Mouse (Mus musculus) ES-Bruce4 (cell line): ENCODE results near the gene Olfr669. TPM values are rescaled to one million over a fixed set of nuclear protein-coding genes. Genes with fewer than 3 reads are reported as not detected.

ENCODE experiments used
- H3K27ac ChIP-seq: 2 replicates; pipeline ENCODE4 v1.5.1; 2012; ENCODE audit warnings: low read length, inconsistent platforms; ENCODE audit not compliant: insufficient read depth
- H3K27me3 ChIP-seq: 2 replicates; pipeline ENCODE4 v1.6.1; 2012; ENCODE audit warnings: mild to moderate bottlenecking, low read length, inconsistent platforms; ENCODE audit not compliant: control insufficient read depth, poor library complexity, insufficient read depth, severe bottlenecking
- H3K36me3 ChIP-seq: 2 replicates; pipeline ENCODE4 v1.6.1; 2012; ENCODE audit warnings: inconsistent platforms, mild to moderate bottlenecking, low read length, moderate library complexity; ENCODE audit not compliant: control insufficient read depth, poor library complexity, insufficient read depth, severe bottlenecking
- H3K4me1 ChIP-seq: one replicate; pipeline ENCODE4 v1.8.1; 2011; ENCODE audit warnings: low read length; ENCODE audit not compliant: control insufficient read depth, insufficient read depth
- H3K4me3 ChIP-seq: 2 replicates; pipeline ENCODE4 v1.5.1; 2011; ENCODE audit warnings: low read depth, mild to moderate bottlenecking, low read length
- H3K9ac ChIP-seq: 2 replicates; pipeline ENCODE4 v1.6.1; 2012; ENCODE audit warnings: low read depth, mild to moderate bottlenecking, inconsistent platforms; ENCODE audit not compliant: poor library complexity, severe bottlenecking
- H3K9me3 ChIP-seq: replicated peaks from 2 replicates; pipeline ENCODE4 v1.6.1; 2012; ENCODE audit warnings: mild to moderate bottlenecking, low read length, inconsistent platforms; ENCODE audit not compliant: control insufficient read depth, poor library complexity, insufficient read depth, severe bottlenecking
- CTCF ChIP-seq: IDR thresholded peaks from one replicate; pipeline ENCODE4 v1.8.1; 2011; ENCODE audit warnings: low read depth, low read length
- EP300 ChIP-seq: IDR thresholded peaks from 2 replicates; pipeline ENCODE4 v1.6.1; 2011; ENCODE audit warnings: low read depth, low read length; ENCODE audit not compliant: insufficient read depth
- POLR2A ChIP-seq: IDR thresholded peaks from one replicate; pipeline ENCODE4 v1.8.1; 2011; ENCODE audit warnings: low read length; ENCODE audit not compliant: insufficient read depth
- polyA plus RNA-seq: library from polyadenylated mRNA; stranded (reverse); fragments of >200 nt; gene quantifications from 2 replicates; pipeline ENCODE4 v1.2.4, GENCODE M21; 2011; ENCODE audit warnings: low read depth; ENCODE audit not compliant: missing spikeins, insufficient read depth, insufficient read length

The Olfr669 gene
- polyA plus RNA-seq, 1 experiment, result not detected

- H3K36me3 ChIP-seq, result no peaks in the 10 kb centered on the region
- H3K9ac ChIP-seq, result no peak within 1 kb of the TSS
- no peak within 1 kb of the TSS for H3K27ac ChIP-seq
- no peaks in the 10 kb centered on the region for H3K9me3 ChIP-seq
- TF ChIP-seq CTCF (no peak), EP300 (no peak), POLR2A (no peak)
- no peak within 1 kb of the TSS for H3K4me3 ChIP-seq
- H3K27me3 ChIP-seq, result no peaks in the 10 kb centered on the region
- no peaks in the 10 kb centered on the region for H3K4me1 ChIP-seq
Measured at GRCm38 (mm10) chr7:104979026-104979425, 45.0 kb downstream of the Olfr669 start, which contains the start of gene Olfr671. Olfr671 (minus strand) TSS chr7:104979126.

Other genes with a start within 250 kb of the Olfr669 start
- not detected in 2 replicates for gene Olfr661, start 247.7 kb upstream of the Olfr669 start, polyA plus RNA-seq
- gene Usp17le, start 156.8 kb upstream of the Olfr669 start, polyA plus RNA-seq, result not detected in 2 replicates
- gene Usp17lb, start 91.6 kb upstream of the Olfr669 start, polyA plus RNA-seq, result not detected in 2 replicates
- gene Usp17la, start 77.2 kb upstream of the Olfr669 start, polyA plus RNA-seq, result 0.29 TPM in 1 of 2 replicates, not detected in the other
- gene Olfr665, start 56.2 kb upstream of the Olfr669 start, polyA plus RNA-seq, result not detected in 2 replicates
- gene Olfr666, start 38.3 kb upstream of the Olfr669 start, polyA plus RNA-seq, result not detected in 2 replicates
- not detected in 2 replicates for gene Olfr667, start 12.8 kb upstream of the Olfr669 start, polyA plus RNA-seq
- gene Olfr668, start 6.2 kb upstream of the Olfr669 start, polyA plus RNA-seq, result not detected in 2 replicates
- gene Olfr670, start 28.4 kb downstream of the Olfr669 start, polyA plus RNA-seq, result not detected in 2 replicates
- gene Olfr671, start 44.9 kb downstream of the Olfr669 start, polyA plus RNA-seq, result not detected in 2 replicates
- gene Olfr672, start 67.8 kb downstream of the Olfr669 start, polyA plus RNA-seq, result not detected in 2 replicates
- not detected in 2 replicates for gene Olfr675, start 94.2 kb downstream of the Olfr669 start, polyA plus RNA-seq
- gene Olfr676, start 98.5 kb downstream of the Olfr669 start, polyA plus RNA-seq, result not detected in 2 replicates
- not detected in 2 replicates for gene Olfr677, start 117.1 kb downstream of the Olfr669 start, polyA plus RNA-seq
- not detected in 2 replicates for gene Olfr678, start 130.2 kb downstream of the Olfr669 start, polyA plus RNA-seq
- not detected in 2 replicates for gene Olfr679, start 147.0 kb downstream of the Olfr669 start, polyA plus RNA-seq
- gene Olfr680-ps1, start 158.6 kb downstream of the Olfr669 start, polyA plus RNA-seq, result not detected in 2 replicates
- not detected in 2 replicates for gene Olfr681, start 182.6 kb downstream of the Olfr669 start, polyA plus RNA-seq
- not detected in 2 replicates for gene Olfr683, start 212.8 kb downstream of the Olfr669 start, polyA plus RNA-seq
- not detected in 2 replicates for gene Olfr684, start 229.4 kb downstream of the Olfr669 start, polyA plus RNA-seq